Mouse (Mus musculus) erythroid progenitor cell, adult 5-6 weeks (primary cell): Measurements from ENCODE around the gene Ankrd10. TPM values are rescaled to one million over a fixed set of nuclear protein-coding genes. Genes with fewer than 3 reads are reported as not detected.

Source experiments
- ATAC-seq: replicated peaks from 2 replicates; pipeline ENCODE4 v1.8.0; 2016; ENCODE audit warnings: moderate number of reproducible peaks, mild to moderate bottlenecking, moderate TSS enrichment, inconsistent platforms; ENCODE audit not compliant: poor library complexity, low FRiP score, severe bottlenecking
- total RNA-seq, 2 experiments: library from RNA; stranded (forward) in 1 of 2; stranded (reverse) in 1 of 2; fragments of 150-400 nt in 1 of 2; fragments of 186-747, 209-891 nt in 1 of 2; gene quantifications; 2 replicates each; pipeline versions ENCODE4 v1.2.3 to v1.2.4; 2015 to 2017; ENCODE audit warnings: low replicate concordance in 2 of 2

The Ankrd10 gene
- total RNA-seq, 2 experiments from 2014 or later, result 6.4 to 30.2 TPM

DNA sequence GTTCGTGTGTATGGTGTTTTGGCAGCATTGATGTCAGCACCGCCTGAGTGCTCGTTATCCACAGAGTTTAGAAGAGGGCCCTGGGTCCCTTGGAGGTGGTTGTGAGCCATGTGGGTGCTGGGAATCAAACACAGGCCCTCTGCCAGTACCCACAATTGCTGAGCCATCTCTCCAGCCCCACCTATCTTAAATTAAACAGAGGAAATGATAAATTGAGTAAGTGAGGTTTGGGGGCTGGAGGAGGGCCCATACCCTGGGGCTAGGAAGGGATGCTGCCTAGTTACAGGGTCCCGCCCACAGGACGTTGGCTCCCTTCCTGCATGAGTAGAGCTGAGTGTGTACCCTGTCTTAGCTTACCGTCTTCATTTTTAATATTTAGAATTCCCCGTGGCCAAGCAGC lies 70.8 kb downstream of the Ankrd10 start:
- no peak for ATAC-seq

DNA sequence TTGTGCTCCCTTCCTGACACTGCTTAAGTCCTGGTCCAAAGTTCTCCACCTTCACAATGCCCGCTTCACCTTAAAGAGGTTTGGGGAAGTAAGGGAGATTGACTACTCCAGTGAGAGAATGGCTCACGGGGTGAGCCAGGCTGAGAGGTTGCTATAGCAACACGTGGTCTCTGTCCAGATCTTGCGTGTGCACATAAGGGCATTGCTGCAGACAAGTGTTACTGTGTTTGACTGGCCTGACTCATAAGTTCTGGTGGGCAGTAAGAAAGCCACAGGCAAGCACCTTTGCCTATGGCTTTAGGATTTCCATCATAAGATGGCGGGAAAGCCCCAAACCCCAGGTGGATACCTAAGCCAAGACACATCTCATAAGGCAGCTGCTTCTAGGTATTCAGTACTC lies 71.3 kb downstream of the Ankrd10 start:
- ATAC-seq, result no peak

Other genes with a start within 250 kb of the Ankrd10 start
- gene Rab20, start 157.0 kb downstream of the Ankrd10 start, total RNA-seq (2015; ENCODE audit: low replicate concordance), result 2.9 TPM in 1 of 2 replicates, not detected in the other
- gene Rab20, start 157.0 kb downstream of the Ankrd10 start, total RNA-seq (2017; ENCODE audit: low replicate concordance), result 2.8 and 3.6 TPM in 2 replicates
- 20.2 and 42.8 TPM in 2 replicates for gene Naxd, start 138.3 kb downstream of the Ankrd10 start, total RNA-seq (2015; ENCODE audit: low replicate concordance)
- gene Naxd, start 138.3 kb downstream of the Ankrd10 start, total RNA-seq (2017; ENCODE audit: low replicate concordance), result 12.9 and 24.0 TPM in 2 replicates
- 6.1 and 44.4 TPM in 2 replicates for gene Cars2, start 85.0 kb downstream of the Ankrd10 start, total RNA-seq (2015; ENCODE audit: low replicate concordance)
- 6.8 and 18.5 TPM in 2 replicates for gene Cars2, start 85.0 kb downstream of the Ankrd10 start, total RNA-seq (2017; ENCODE audit: low replicate concordance)
- gene Ing1, start 80.2 kb downstream of the Ankrd10 start, total RNA-seq (2015; ENCODE audit: low replicate concordance), result 46.1 and 62.0 TPM in 2 replicates
- 56.3 and 81.8 TPM in 2 replicates for gene Ing1, start 80.2 kb downstream of the Ankrd10 start, total RNA-seq (2017; ENCODE audit: low replicate concordance)
- not detected in 2 replicates for gene 1700016D06Rik, start 65.3 kb upstream of the Ankrd10 start, total RNA-seq (2015; ENCODE audit: low replicate concordance)
- gene 1700016D06Rik, start 65.3 kb upstream of the Ankrd10 start, total RNA-seq (2017; ENCODE audit: low replicate concordance), result not detected in 2 replicates
- gene Arhgef7, start 92.0 kb upstream of the Ankrd10 start, total RNA-seq (2015; ENCODE audit: low replicate concordance), result 4.3 and 12.2 TPM in 2 replicates
- 12.9 and 15.0 TPM in 2 replicates for gene Arhgef7, start 92.0 kb upstream of the Ankrd10 start, total RNA-seq (2017; ENCODE audit: low replicate concordance)
- not detected in 2 replicates for gene Tex29, start 204.7 kb upstream of the Ankrd10 start, total RNA-seq (2015; ENCODE audit: low replicate concordance)
- gene Tex29, start 204.7 kb upstream of the Ankrd10 start, total RNA-seq (2017; ENCODE audit: low replicate concordance), result not detected in 2 replicates